Mouse (Mus musculus): ENCODE measurements around the gene Cyp2b13. TPM values are rescaled to one million over a fixed set of nuclear protein-coding genes. Genes with fewer than 3 reads are reported as not detected.

Cyp2b13 gene
- not detected for polyA plus RNA-seq (2014; fragmentation: Illumina TruSeq; extraction: RNeasy Lipid Tissue Mini Kit (QIAGEN cat#74804); ENCODE audit: low read depth, low replicate concordance)

GRCm38 (mm10) chr7:26061197-26061596, at the start of gene Cyp2b13:
Gene Cyp2b13, plus strand, starts transcription at chr7:26061497.

Other genes with a start within 250 kb of the Cyp2b13 start
- 4.4 TPM for gene Cyp2s1, start 244.6 kb upstream of the Cyp2b13 start, polyA plus RNA-seq (2014; fragmentation: Illumina TruSeq; extraction: RNeasy Lipid Tissue Mini Kit (QIAGEN cat#74804); ENCODE audit: low read depth, low replicate concordance)
- 0.62 TPM for gene Cyp2b10, start 163.9 kb upstream of the Cyp2b13 start, polyA plus RNA-seq (2014; fragmentation: Illumina TruSeq; extraction: RNeasy Lipid Tissue Mini Kit (QIAGEN cat#74804); ENCODE audit: low read depth, low replicate concordance)
- gene Cyp2b9, start 111.9 kb downstream of the Cyp2b13 start, polyA plus RNA-seq (2014; fragmentation: Illumina TruSeq; extraction: RNeasy Lipid Tissue Mini Kit (QIAGEN cat#74804); ENCODE audit: low read depth, low replicate concordance) = not detected
- not detected for gene Vmn1r184, start 198.8 kb downstream of the Cyp2b13 start, polyA plus RNA-seq (2014; fragmentation: Illumina TruSeq; extraction: RNeasy Lipid Tissue Mini Kit (QIAGEN cat#74804); ENCODE audit: low read depth, low replicate concordance)
- gene Cyp2a4, start 245.7 kb downstream of the Cyp2b13 start, polyA plus RNA-seq (2014; fragmentation: Illumina TruSeq; extraction: RNeasy Lipid Tissue Mini Kit (QIAGEN cat#74804); ENCODE audit: low read depth, low replicate concordance) = not detected